Mouse (Mus musculus) Patski (cell line): ENCODE data around the gene Ptdss2. TPM values are rescaled to one million over a fixed set of nuclear protein-coding genes. Genes with fewer than 3 reads are reported as not detected.

Experiments
- ATAC-seq: fragments of 100-300 bp; one replicate; pipeline ENCODE4 v1.8.0; 2021
- CTCF ChIA-PET: fragments of 350-600 bp; sonication (Branson Sonifier 250); formaldehyde crosslinking; loops from one replicate; lab custom pipeline; 2022; ENCODE audit warnings: inconsistent platforms; lab: Charles Lee
- POLR2A ChIA-PET: fragments of 350-600 bp; sonication (Branson Sonifier 250); formaldehyde crosslinking; loops from one replicate; lab custom pipeline; 2022; ENCODE audit warnings: antibody characterized with exemption, inconsistent platforms; lab: Charles Lee
- DNase-seq: peaks from one replicate; pipeline ENCODE4 v3.0.0-alpha.2; 2011; ENCODE audit warnings: low read depth, low spot score
- H3K27me3 ChIP-seq: fragments of 371-371 bp; one replicate; pipeline ENCODE4 v1.5.1; 2021
- CTCF ChIP-seq: fragments of 100-300 bp; IDR thresholded peaks from one replicate; pipeline ENCODE4 v1.5.1; 2021
- in situ Hi-C: fragments of 300-500 bp; cut with MboI; formaldehyde crosslinking; loops from 3 replicates; pipeline ENCODE4 v1.11.1; 2018; ENCODE audit warnings: low pct_unique_long_range_greater_than_20kb, mixed read lengths
- polyA plus RNA-seq: library from polyadenylated mRNA; unstranded; gene quantifications from one replicate; pipeline ENCODE4 v1.2.3, GENCODE M21; 2021

The Ptdss2 gene
- polyA plus RNA-seq, 1 experiment from 2014 or later, result 96.0 TPM

DNA sequence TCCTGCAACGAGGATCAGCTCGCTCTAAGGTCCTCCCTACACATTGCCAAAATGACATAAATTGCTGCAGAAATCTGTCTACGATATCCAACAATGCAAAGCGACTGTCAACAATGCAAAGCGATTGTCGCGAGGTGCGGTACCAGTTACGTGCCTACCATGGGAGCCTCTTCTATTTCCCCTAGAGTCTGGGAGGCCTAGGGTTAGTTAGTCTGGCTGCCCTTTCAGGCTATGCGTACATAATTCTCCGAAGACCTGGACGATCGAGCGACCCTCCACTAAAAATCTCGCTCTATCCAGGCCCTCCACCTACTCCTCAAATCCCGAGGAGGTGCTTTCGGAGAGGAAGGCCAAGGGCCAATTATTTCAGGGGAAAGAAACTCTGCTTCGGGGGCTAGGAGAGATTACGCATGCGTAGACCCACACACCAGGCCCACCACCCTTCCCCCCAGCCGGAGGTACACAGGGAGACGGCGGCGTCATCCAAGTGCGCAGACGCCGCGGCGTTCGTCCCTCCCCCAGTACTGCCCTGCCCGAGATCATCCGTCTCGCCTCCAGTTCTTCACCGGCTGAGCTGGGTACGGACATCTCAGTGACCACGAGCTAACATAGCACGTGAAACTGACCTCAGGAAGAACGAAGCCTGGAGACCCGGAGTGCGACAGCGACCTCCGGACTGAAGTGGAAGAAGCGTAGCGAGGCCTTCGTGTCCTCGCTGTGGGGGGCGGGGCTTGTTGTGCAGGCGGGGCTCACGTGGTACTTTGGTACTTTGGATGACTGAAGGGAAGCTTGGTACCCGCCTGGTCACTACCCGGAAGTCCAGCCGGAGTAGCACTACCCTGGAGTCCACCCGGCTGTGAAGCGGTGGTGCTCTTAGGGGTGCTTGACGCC lies 50.2 kb downstream of the Ptdss2 start, which contains the start of gene Rnh1:
Rnh1 (minus strand) TSS at position 742 of the 891 bp plus-strand sequence.
- in situ Hi-C loops, result loop anchor here (10.0 to 25.0 kb wide), 3 partner anchors 118 to 1060 kb away; partner anchors contain the start of genes Echs1, Fuom, Odf3 and Paox
- ATAC-seq (peak; percentile 35), DNase-seq (peak; percentile 62)
- H3K27me3 ChIP-seq, result no peaks in the 10 kb centered on the region
- TF ChIP-seq CTCF, result no peak
- CTCF ChIA-PET, result interaction anchor here (1.4 kb wide), 1 partner anchor 102 kb away, joined by 4 read pairs; no protein-coding TSS in a partner anchor
- POLR2A ChIA-PET, result no interaction called here

DNA sequence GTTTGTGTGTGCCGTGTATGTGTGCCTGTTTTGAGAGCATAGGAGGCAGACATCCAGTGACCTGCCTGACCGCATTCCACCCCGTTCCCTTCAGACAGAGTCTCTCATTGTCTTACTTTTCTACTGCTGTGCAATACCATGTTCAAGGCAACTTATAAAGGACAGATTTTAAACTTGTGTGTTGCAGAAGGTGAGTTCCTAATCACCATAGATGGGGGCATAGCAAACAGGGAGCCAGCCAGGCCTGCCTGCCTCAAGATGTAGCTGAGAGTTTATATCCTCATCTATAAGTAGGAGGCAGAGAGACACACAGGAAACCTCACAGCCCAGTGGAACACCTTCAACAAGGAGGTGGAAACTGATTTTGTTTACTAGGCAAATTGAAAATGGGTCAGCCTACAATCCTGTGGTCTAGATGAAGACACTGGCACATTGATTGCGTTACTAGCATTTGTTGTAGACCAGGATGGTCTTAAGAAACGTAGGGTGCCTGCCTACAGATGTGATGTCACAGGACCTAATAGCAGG lies 51.2 kb downstream of the Ptdss2 start:
- ChIA-PET POLR2A (no interaction called here), CTCF (interaction anchor here (1.4 kb wide), 1 partner anchor 103 kb away, joined by 4 read pairs; no protein-coding TSS in a partner anchor)
- no peaks in the 10 kb centered on the region for H3K27me3 ChIP-seq
- ATAC-seq, result no peak
- DNase-seq, result no peak
- TF ChIP-seq CTCF, result no peak
- in situ Hi-C loops, result loop anchor here (10.0 to 25.0 kb wide), 3 partner anchors 119 to 1061 kb away; partner anchors contain the start of genes Echs1, Fuom, Odf3 and Paox

DNA sequence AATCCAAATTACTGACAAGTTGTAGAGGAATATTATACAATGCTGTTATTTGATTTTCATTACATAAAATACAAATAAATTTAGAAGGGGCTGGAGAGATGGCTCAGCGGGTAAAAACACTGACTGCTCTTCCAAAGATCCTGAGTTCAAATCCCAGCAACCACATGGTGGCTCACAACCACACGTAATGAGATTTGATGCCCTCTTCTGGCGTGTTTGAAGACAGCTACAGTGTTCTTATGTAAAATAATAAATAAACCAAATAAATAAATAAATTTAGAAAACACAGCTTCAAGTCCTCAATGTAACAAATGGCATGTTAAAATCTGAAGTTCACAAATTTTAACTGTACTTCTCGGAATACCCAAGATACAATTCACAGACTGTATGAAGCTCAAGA lies 52.9 kb downstream of the Ptdss2 start:
- ATAC-seq (no peak), DNase-seq (no peak)
- in situ Hi-C loops, result loop anchor here (5.0 to 10.0 kb wide), 3 partner anchors 120 to 330 kb away; partner anchors contain the start of genes Gm45717, Ifitm2, Odf3 and Scgb1c1
- ChIA-PET POLR2A (no interaction called here), CTCF (interaction anchor here (1.5 to 1.6 kb wide), 3 partner anchors 17 to 216 kb away, joined by 3 to 6 read pairs (median 4); no protein-coding TSS in a partner anchor)
- no peaks in the 10 kb centered on the region for H3K27me3 ChIP-seq
- no peak for TF ChIP-seq CTCF

DNA sequence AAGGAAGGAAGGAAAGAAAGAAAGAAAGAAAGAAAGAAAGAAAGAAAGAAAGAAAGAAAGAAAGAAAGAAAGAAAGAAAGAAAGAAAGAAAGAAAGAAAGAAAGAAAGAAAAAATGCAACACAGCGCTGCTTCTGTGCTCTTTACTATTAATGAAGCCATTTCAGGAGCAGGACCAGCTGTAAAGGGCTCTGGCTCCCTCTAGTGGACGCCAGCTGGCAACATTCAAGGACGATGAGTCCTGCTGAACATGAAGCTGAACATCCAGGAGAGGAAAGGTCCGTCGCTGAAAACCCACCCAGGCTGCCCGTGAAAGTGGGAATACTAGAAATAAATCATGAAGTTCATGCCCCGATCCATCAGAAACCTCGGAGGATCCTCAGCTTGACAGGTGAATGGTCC lies 54.0 kb downstream of the Ptdss2 start:
- CTCF ChIA-PET, result interaction anchor here (0.7 to 2.0 kb wide), 14 partner anchors 8 to 216 kb away, joined by 3 to 10 read pairs (median 4); no protein-coding TSS in a partner anchor

DNA sequence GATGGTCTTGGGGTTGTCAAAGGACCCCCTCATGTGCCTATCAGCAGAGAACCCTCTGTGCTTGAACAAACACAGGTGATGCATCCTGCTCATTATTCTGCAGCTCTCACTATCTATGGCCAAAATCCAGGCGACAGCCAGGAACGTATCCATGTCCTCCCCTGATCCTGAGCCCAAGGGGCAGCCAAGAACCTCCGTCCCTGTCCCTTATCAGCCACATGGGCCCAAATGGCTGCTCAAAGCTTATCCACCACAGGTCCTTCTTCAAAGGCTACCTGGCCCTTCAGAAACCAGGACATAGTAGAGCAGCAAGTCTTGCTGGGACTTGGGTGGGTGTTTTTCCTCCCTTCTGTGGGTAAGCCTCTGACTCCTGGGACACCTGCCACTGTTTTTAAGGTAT lies 66.0 kb downstream of the Ptdss2 start:
- in situ Hi-C loops, result no loop called here
- no peak for TF ChIP-seq CTCF

More for the DNA sequence above, 54.0 kb downstream of the Ptdss2 start:
- peak; percentile 91 for TF ChIP-seq CTCF
- in situ Hi-C loops, result loop anchor here (5.0 to 10.0 kb wide), 3 partner anchors 121 to 331 kb away; partner anchors contain the start of genes Gm45717, Ifitm2, Odf3 and Scgb1c1
- ATAC-seq, result no peak
- DNase-seq, result no peak
- POLR2A ChIA-PET, result interaction anchor here (0.5 to 0.6 kb wide), 2 partner anchors 18 to 26 kb away, joined by 3 to 4 read pairs; no protein-coding TSS in a partner anchor
- H3K27me3 ChIP-seq, result no peaks in the 10 kb centered on the region

DNA sequence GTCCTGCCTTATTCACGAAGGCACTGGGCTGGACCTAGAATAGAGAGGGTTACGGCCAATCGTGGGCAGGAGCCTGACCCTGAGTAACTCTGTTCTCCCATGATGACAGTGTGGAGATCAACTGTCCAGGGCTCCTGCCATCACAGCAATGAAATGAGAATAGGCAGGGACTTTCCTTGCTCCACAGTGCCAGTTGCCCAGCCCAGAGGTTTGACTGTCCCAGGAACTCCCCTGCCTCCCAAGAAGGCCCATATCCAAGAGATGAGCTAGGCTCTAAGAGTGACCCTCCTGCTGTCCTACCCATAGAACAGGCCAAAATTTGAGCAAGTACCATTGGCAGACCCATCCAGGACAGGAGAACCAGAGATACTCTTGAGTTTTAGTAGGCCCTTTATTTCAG lies 66.6 kb downstream of the Ptdss2 start:
- no peak for TF ChIP-seq CTCF
- ChIA-PET POLR2A (no interaction called here), CTCF (no interaction called here)
- no peak for DNase-seq
- no peak for ATAC-seq
- in situ Hi-C loops, result no loop called here
- no peaks in the 10 kb centered on the region for H3K27me3 ChIP-seq

More for the DNA sequence above, 66.0 kb downstream of the Ptdss2 start:
- no peak for DNase-seq
- ChIA-PET POLR2A (no interaction called here), CTCF (interaction anchor here (1.2 kb wide), 1 partner anchor 118 kb away, joined by 3 read pairs; no protein-coding TSS in a partner anchor)
- no peak for ATAC-seq
- no peaks in the 10 kb centered on the region for H3K27me3 ChIP-seq

DNA sequence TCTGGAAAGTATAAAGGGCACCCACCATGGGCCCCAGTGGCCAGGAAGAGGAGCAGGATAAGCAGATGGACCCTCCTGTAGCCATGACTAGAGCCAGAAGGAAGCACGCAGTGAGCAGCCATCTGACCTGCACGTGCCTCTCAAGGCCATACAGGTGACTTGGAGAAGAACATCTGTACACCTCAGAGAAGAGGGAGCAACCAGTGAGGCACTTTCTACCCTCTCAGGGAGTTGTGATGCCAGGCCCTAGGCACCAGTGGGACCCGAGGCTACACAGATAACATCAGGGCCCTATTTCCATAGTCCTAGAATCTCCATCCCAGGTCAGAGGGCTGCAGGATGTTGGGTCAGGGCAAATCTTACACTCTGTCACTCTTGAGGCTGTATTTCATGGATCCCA lies 68.0 kb downstream of the Ptdss2 start:
- in situ Hi-C loops, result no loop called here
- DNase-seq (no peak), ATAC-seq (no peak)
- H3K27me3 ChIP-seq, result no peaks in the 10 kb centered on the region
- TF ChIP-seq CTCF, result no peak
- ChIA-PET CTCF (no interaction called here), POLR2A (no interaction called here)

DNA sequence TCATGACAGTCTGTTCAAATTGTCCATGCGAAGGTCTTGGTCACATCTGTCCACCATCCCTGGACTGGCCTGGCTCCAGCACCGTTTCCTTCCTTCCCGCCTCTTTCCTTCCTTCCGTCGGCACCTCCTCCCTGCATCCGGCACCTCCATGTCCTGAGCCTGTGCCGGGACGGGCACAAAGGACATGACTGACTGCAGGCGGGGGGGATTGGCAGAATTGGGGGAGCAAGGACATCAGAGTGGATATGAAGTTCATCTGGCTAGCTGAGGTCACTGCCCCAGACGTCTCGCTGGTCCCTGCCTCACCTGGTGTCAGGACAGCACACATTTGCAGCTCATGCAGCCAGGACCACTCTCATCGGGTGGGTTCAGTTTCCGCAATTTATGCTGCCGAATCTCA lies 68.9 kb downstream of the Ptdss2 start:
- no peaks in the 10 kb centered on the region for H3K27me3 ChIP-seq
- DNase-seq (no peak), ATAC-seq (no peak)
- no peak for TF ChIP-seq CTCF
- POLR2A ChIA-PET, result no interaction called here
- CTCF ChIA-PET, result interaction anchor here (2.5 kb wide), 1 partner anchor 15 kb away, joined by 6 read pairs; no protein-coding TSS in a partner anchor
- in situ Hi-C loops, result no loop called here

DNA sequence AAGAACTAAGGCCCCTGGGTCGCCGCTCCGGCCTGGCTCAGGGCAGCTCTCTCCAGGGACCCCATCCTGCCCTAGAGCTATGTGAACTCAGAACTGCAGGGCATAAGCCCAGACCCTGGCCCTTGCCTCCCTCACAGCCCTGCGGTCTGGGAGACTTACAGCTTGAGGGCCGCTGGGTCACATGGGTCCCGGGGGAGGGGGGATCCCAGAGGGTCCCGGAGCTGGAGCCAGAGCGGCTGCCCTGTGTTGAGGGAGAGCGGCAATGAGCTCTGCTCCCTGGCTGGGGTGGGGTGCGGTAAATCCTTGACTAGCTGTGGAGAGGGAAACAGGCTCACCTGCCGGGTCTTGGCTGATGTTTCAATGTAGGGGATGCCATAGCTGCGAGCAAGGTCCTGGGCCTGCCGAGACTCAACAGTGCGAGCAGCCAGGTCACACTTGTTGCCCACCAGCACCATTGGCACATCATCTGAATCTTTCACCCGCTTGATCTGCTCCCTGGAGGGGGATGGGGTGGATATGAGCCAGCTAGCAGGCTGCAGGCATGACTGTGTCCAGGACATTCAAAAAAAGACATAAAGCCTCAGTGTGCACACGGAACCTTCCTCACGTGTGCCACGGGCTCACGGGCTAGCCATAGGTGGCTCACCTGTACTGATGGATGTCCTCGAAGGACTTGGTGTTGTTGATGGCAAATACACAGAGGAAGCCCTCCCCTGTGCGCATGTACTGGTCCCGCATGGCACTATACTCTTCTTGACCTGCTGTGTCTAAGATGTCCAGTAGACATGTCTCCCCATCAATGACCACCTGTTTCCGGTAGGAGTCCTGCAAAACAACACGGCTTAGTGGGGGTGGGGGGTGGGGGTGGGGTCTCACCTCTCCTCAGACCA lies 69.9 kb downstream of the Ptdss2 start:
- no peak for TF ChIP-seq CTCF
- in situ Hi-C loops, result no loop called here
- DNase-seq (no peak), ATAC-seq (no peak)
- ChIA-PET CTCF (interaction anchor here (2.5 kb wide), 1 partner anchor 16 kb away, joined by 6 read pairs; no protein-coding TSS in a partner anchor), POLR2A (interaction anchor here (0.6 to 1.6 kb wide), 3 partner anchors 25 to 69 kb away, joined by 3 to 5 read pairs (median 4); partner anchors contain the start of gene Phrf1)
- no peaks in the 10 kb centered on the region for H3K27me3 ChIP-seq
